Mouse (Mus musculus) layer of hippocampus, postnatal 36 days (tissue): Measurements from ENCODE around the gene Duox1. TPM values are rescaled to one million over a fixed set of nuclear protein-coding genes. Genes with fewer than 3 reads are reported as not detected.

ENCODE experiments used
- DNase-seq, 2 experiments: peaks; one replicate each; pipeline ENCODE4 v3.0.0; 2022
- total RNA-seq, 2 experiments: library from RNA; stranded (reverse); gene quantifications; 2 replicates each; pipeline ENCODE4 v1.2.3; 2021

The Duox1 gene
- total RNA-seq, 2 experiments from 2014 or later: not detected

- no peak for DNase-seq
These were observed 40.7 kb downstream of the Duox1 start for GRCm38 (mm10) chr2:122356187-122356586.

- no peak for DNase-seq
These were observed 44.8 kb downstream of the Duox1 start for GRCm38 (mm10) chr2:122360310-122360709.

- no peak for DNase-seq
These were observed 45.7 kb downstream of the Duox1 start for GRCm38 (mm10) chr2:122361181-122361580.

GRCm38 (mm10) chr2:122361868-122362621, 46.6 kb downstream of the Duox1 start:
- DNase-seq: no peak

GRCm38 (mm10) chr2:122362622-122363523, 47.4 kb downstream of the Duox1 start:
- no peak for DNase-seq

- DNase-seq: no peak
These were observed 49.0 kb downstream of the Duox1 start for GRCm38 (mm10) chr2:122364352-122364944.

GRCm38 (mm10) chr2:122365244-122365866, 49.9 kb downstream of the Duox1 start:
- no peak for DNase-seq

- no peak for DNase-seq
These were observed 50.6 kb downstream of the Duox1 start for GRCm38 (mm10) chr2:122366039-122366438.

- DNase-seq: no peak
These were observed 51.2 kb downstream of the Duox1 start for GRCm38 (mm10) chr2:122366706-122367105.

GRCm38 (mm10) chr2:122367181-122367580, 51.7 kb downstream of the Duox1 start:
- no peak for DNase-seq

GRCm38 (mm10) chr2:122367701-122368080, 52.2 kb downstream of the Duox1 start:
- no peak for DNase-seq

- no peak for DNase-seq
These were observed 52.9 kb downstream of the Duox1 start for GRCm38 (mm10) chr2:122368081-122368971.

- peak; percentile 86 to 87 for DNase-seq
These were observed 53.7 kb downstream of the Duox1 start, which contains the start of gene Shf for GRCm38 (mm10) chr2:122368995-122369739. TSS of gene Shf (minus strand) at chr2:122369162.

- DNase-seq: no peak
These were observed 54.8 kb downstream of the Duox1 start for GRCm38 (mm10) chr2:122370101-122370750.

GRCm38 (mm10) chr2:122372067-122372466, 56.6 kb downstream of the Duox1 start:
- DNase-seq: no peak

GRCm38 (mm10) chr2:122372541-122372940, 57.1 kb downstream of the Duox1 start:
- no peak for DNase-seq

- DNase-seq: no peak
These were observed 58.5 kb downstream of the Duox1 start for GRCm38 (mm10) chr2:122374012-122374411.

- DNase-seq: no peak
These were observed 59.3 kb downstream of the Duox1 start for GRCm38 (mm10) chr2:122374666-122375331.

- peak; percentile 94 to 95 for DNase-seq
These were observed 60.0 kb downstream of the Duox1 start for GRCm38 (mm10) chr2:122375391-122375991.
